Mouse (Mus musculus): ENCODE results near the gene Dnajc13. TPM values are rescaled to one million over a fixed set of nuclear protein-coding genes. Genes with fewer than 3 reads are reported as not detected.

Dnajc13 gene
- total and polyA plus RNA-seq, 3 experiments: 24.1 to 59.0 (median 31.1) TPM

- Histone ChIP-seq H3K9ac (ENCODE audit: control insufficient read depth, low read depth, low read length, poor library complexity, severe bottlenecking) (no peak overlapping the region), H3K27me3 (ENCODE audit: control insufficient read depth in 1 of 2, insufficient read depth in 2 of 2, low read length in 2 of 2) (no peaks in the 10 kb centered on the region), H3K4me3 (ENCODE audit: control insufficient read depth in 1 of 2, insufficient read depth in 1 of 2, low read depth in 2 of 2, low read length in 2 of 2) (no peak overlapping the region), H3K27ac (ENCODE audit: control insufficient read depth, low read depth, low read length) (no peak overlapping the region), H3K9me3 (replicated peaks; ENCODE audit: insufficient read depth, low read length) (no peaks in the 10 kb centered on the region), H3K79me2 (ENCODE audit: control insufficient read depth, insufficient read depth, low read length, poor library complexity) (no peaks in the 10 kb centered on the region), H3K36me3 (ENCODE audit: control insufficient read depth in 1 of 2, insufficient read depth in 2 of 2, low read length in 2 of 2) (no peaks in the 10 kb centered on the region), H3K4me1 (ENCODE audit: control insufficient read depth in 1 of 2, insufficient read depth in 2 of 2, low read length in 2 of 2) (no peaks in the 10 kb centered on the region)
- no peak for TF ChIP-seq ETS1 (IDR thresholded peaks at IDR 0.05; ENCODE audit: low read depth, low read length)
- DNase-seq (ENCODE audit: low read depth, low spot score): no peak
Observed at GRCm38 (mm10) chr9:104123101-104123500, 139.6 kb downstream of the Dnajc13 start.

DNA sequence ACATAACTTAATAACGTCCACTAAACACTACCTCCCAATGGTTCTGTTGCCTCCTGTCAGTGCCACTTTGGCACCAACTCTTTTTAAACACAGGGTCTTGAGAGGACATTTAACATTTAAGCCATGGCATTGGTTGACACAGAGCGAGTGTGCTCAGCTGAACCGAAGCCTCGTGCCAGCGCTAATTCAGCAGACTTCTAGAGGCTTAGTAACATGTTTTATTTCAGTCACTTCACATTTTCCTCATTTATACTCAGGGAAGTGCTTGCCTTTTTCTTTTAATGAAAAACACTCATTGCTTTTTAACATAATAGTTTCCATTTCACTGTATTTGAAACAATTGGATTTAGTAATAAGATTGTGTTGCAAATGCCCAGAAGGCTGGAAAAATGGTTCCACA lies 153.6 kb downstream of the Dnajc13 start:
- DNase-seq (ENCODE audit: low read depth, low spot score): no peak
- no peaks in the 10 kb centered on the region for H3K36me3 ChIP-seq (ENCODE audit: control insufficient read depth in 1 of 2, insufficient read depth in 2 of 2, low read length in 2 of 2)
- no peaks in the 10 kb centered on the region for H3K27me3 ChIP-seq (ENCODE audit: control insufficient read depth in 1 of 2, insufficient read depth in 2 of 2, low read length in 2 of 2)
- no peaks in the 10 kb centered on the region; the same call in 1 of the 2 replicates for H3K9me3 ChIP-seq (replicated peaks; ENCODE audit: insufficient read depth, low read length)
- no peak overlapping the region for H3K27ac ChIP-seq (ENCODE audit: control insufficient read depth, low read depth, low read length)
- H3K4me1 ChIP-seq (ENCODE audit: control insufficient read depth in 1 of 2, insufficient read depth in 2 of 2, low read length in 2 of 2): no peaks in the 10 kb centered on the region
- no peak overlapping the region for H3K9ac ChIP-seq (ENCODE audit: control insufficient read depth, low read depth, low read length, poor library complexity, severe bottlenecking)
- no peak overlapping the region for H3K4me3 ChIP-seq (ENCODE audit: control insufficient read depth in 1 of 2, insufficient read depth in 1 of 2, low read depth in 2 of 2, low read length in 2 of 2)
- TF ChIP-seq E2F4 (IDR thresholded peaks at IDR 0.05; ENCODE audit: borderline replicate concordance, low read depth, low read length) (no peak), RCOR1 (IDR thresholded peaks at IDR 0.05; ENCODE audit: low read depth, low read length) (no peak), RAD21 (IDR thresholded peaks at IDR 0.05; ENCODE audit: low read depth, low read length) (no peak), ZNF384 (IDR thresholded peaks at IDR 0.05; ENCODE audit: low read depth, low read length) (no peak), MXI1 (IDR thresholded peaks at IDR 0.05; ENCODE audit: low read depth, low read length) (no peak), CHD2 (IDR thresholded peaks at IDR 0.05; ENCODE audit: low read length) (no peak), GABPA (IDR thresholded peaks at IDR 0.05; ENCODE audit: low read depth, low read length) (no peak), POLR2A (IDR thresholded peaks at IDR 0.05; ENCODE audit: control insufficient read depth in 1 of 2, insufficient read depth in 1 of 2, low read depth in 1 of 2, low read length in 2 of 2, poor library complexity in 1 of 2) (no peak), EP300 (IDR thresholded peaks at IDR 0.05; ENCODE audit: low read depth in 1 of 2, low read length in 2 of 2) (no peak), MEF2A (IDR thresholded peaks at IDR 0.05; ENCODE audit: extremely low read depth, insufficient replicate concordance, low read depth, low read length, poor library complexity, severe bottlenecking) (no peak), MAZ (IDR thresholded peaks at IDR 0.05; ENCODE audit: low read depth, low read length) (no peak), CTCF (IDR thresholded peaks at IDR 0.05 in 2 of 3, conservative IDR thresholded peaks at IDR 0.05 in 1 of 3; ENCODE audit: control insufficient read depth in 1 of 3, insufficient read depth in 1 of 3, low read depth in 2 of 3, low read length in 3 of 3, poor library complexity in 1 of 3, severe bottlenecking in 1 of 3) (no peak), ZKSCAN1 (IDR thresholded peaks at IDR 0.05; ENCODE audit: low read depth, low read length) (no peak), MYC (IDR thresholded peaks at IDR 0.05; ENCODE audit: low read depth, low read length) (no peak), GATA1 (IDR thresholded peaks at IDR 0.05; ENCODE audit: low read depth, low read length) (no peak), USF1 (IDR thresholded peaks at IDR 0.05; ENCODE audit: low read depth, low read length) (no peak), USF2 (IDR thresholded peaks at IDR 0.05; ENCODE audit: borderline replicate concordance in 1 of 2, insufficient read depth in 1 of 2, low read depth in 1 of 2, low read length in 2 of 2) (no peak), SMC3 (IDR thresholded peaks at IDR 0.05; ENCODE audit: low read depth, low read length) (no peak)
- H3K79me2 ChIP-seq (ENCODE audit: control insufficient read depth, insufficient read depth, low read length, poor library complexity): no peaks in the 10 kb centered on the region
